Mouse (Mus musculus): ENCODE results near the gene Acnat1. TPM values are rescaled to one million over a fixed set of nuclear protein-coding genes. Genes with fewer than 3 reads are reported as not detected.

Gene Acnat1
- polyA plus RNA-seq (2015; fragmentation: Illumina TruSeq; extraction: RNeasy Lipid Tissue Mini Kit (QIAGEN cat#74804); ENCODE audit: insufficient read depth, low read depth, low replicate concordance), result 0.57 TPM

GRCm38 (mm10) chr4:49473435-49474100, at the start of gene Acnat1:
Gene Acnat1 (minus strand): TSS chr4:49473912.

GRCm38 (mm10) chr4:49520572-49521340, 47.0 kb upstream of the Acnat1 start, which contains the start of the genes Mrpl50 and Zfp189:
Gene Mrpl50 (minus strand): TSS chr4:49521093.
Gene Zfp189 (plus strand): TSS chr4:49521176.

GRCm38 (mm10) chr4:49506386-49506785, 32.7 kb upstream of the Acnat1 start, which contains the start of gene Baat:
Gene Baat (minus strand): TSS chr4:49506557.

GRCm38 (mm10) chr4:49407957-49408356, 65.8 kb downstream of the Acnat1 start, which contains the start of gene Acnat2:
Gene Acnat2 (minus strand): TSS chr4:49408151.

Other genes starting within 250 kb of the Acnat1 start
- gene Acnat2, start 65.8 kb downstream of the Acnat1 start, polyA plus RNA-seq (2015; fragmentation: Illumina TruSeq; extraction: RNeasy Lipid Tissue Mini Kit (QIAGEN cat#74804); ENCODE audit: insufficient read depth, low read depth, low replicate concordance), result not detected
- gene Baat, start 32.6 kb upstream of the Acnat1 start, polyA plus RNA-seq (2015; fragmentation: Illumina TruSeq; extraction: RNeasy Lipid Tissue Mini Kit (QIAGEN cat#74804); ENCODE audit: insufficient read depth, low read depth, low replicate concordance), result not detected
- 8.3 TPM for gene Mrpl50, start 47.2 kb upstream of the Acnat1 start, polyA plus RNA-seq (2015; fragmentation: Illumina TruSeq; extraction: RNeasy Lipid Tissue Mini Kit (QIAGEN cat#74804); ENCODE audit: insufficient read depth, low read depth, low replicate concordance)
- 0.72 TPM for gene Zfp189, start 47.3 kb upstream of the Acnat1 start, polyA plus RNA-seq (2015; fragmentation: Illumina TruSeq; extraction: RNeasy Lipid Tissue Mini Kit (QIAGEN cat#74804); ENCODE audit: insufficient read depth, low read depth, low replicate concordance)
- 0.94 TPM for gene Aldob, start 75.6 kb upstream of the Acnat1 start, polyA plus RNA-seq (2015; fragmentation: Illumina TruSeq; extraction: RNeasy Lipid Tissue Mini Kit (QIAGEN cat#74804); ENCODE audit: insufficient read depth, low read depth, low replicate concordance)
- gene Tmem246, start 124.0 kb upstream of the Acnat1 start, polyA plus RNA-seq (2015; fragmentation: Illumina TruSeq; extraction: RNeasy Lipid Tissue Mini Kit (QIAGEN cat#74804); ENCODE audit: insufficient read depth, low read depth, low replicate concordance), result 2.7 TPM
- 18.3 TPM for gene Rnf20, start 158.1 kb upstream of the Acnat1 start, polyA plus RNA-seq (2015; fragmentation: Illumina TruSeq; extraction: RNeasy Lipid Tissue Mini Kit (QIAGEN cat#74804); ENCODE audit: insufficient read depth, low read depth, low replicate concordance)
- not detected for gene Ppp3r2, start 208.1 kb upstream of the Acnat1 start, polyA plus RNA-seq (2015; fragmentation: Illumina TruSeq; extraction: RNeasy Lipid Tissue Mini Kit (QIAGEN cat#74804); ENCODE audit: insufficient read depth, low read depth, low replicate concordance)